Mouse (Mus musculus) stomach, postnatal 0 days (tissue): ENCODE measurements at regions not wholly inside any gene's neighbourhood (a gene's known extent, or its start where the extent isn't known, plus 50 kb on each side); places are given as distances from the start of the nearest gene placed in this dataset.

Experiments
- CTCF ChIP-seq: IDR thresholded peaks from 2 replicates; pipeline ENCODE4 v1.5.1; 2016; ENCODE audit warnings: antibody characterized with exemption, low read depth, mild to moderate bottlenecking, moderate library complexity
- EP300 ChIP-seq: optimal IDR thresholded peaks from 2 replicates; pipeline ENCODE3; 2016; ENCODE audit warnings: antibody characterized with exemption

GRCm38 (mm10) chr10:122528222-122528621 is 79.9 kb downstream of the Avpr1a start:
- TF ChIP-seq CTCF (no peak), EP300 (no peak)
